Mouse (Mus musculus): ENCODE data around the gene Cfap97d2. TPM values are rescaled to one million over a fixed set of nuclear protein-coding genes. Genes with fewer than 3 reads are reported as not detected.

Cfap97d2 gene
- total and polyA plus RNA-seq, 3 experiments: 0.38 TPM; not detected in 2

- Histone ChIP-seq H3K4me3 (ENCODE audit: low read depth, low read length) (no peak overlapping the region), H3K9me3 (replicated peaks) (no peaks in the 10 kb centered on the region), H3K27me3 (ENCODE audit: insufficient read depth, low read length) (peaks cover 12% of the 10 kb centered on the region; the same call in 1 of the 2 replicates), H3K36me3 (replicated peaks) (no peaks in the 10 kb centered on the region), H3K4me1 (ENCODE audit: insufficient read depth, low read depth, low read length) (no peaks in the 10 kb centered on the region)
- DNase-seq (ENCODE audit: low spot score) (no peak), ATAC-seq (ENCODE audit: extremely low read depth, insufficient number of reproducible peaks, low FRiP score, poor library complexity, severe bottlenecking) (no peak)
- TF ChIP-seq GATA1 (IDR thresholded peaks at IDR 0.05; ENCODE audit: borderline replicate concordance, low read length) (no peak), CTCF (IDR thresholded peaks at IDR 0.05; ENCODE audit: low read depth, low read length) (no peak), GATA2 (IDR thresholded peaks at IDR 0.05; ENCODE audit: borderline replicate concordance, low read depth, low read length) (no peak), POLR2AphosphoS5 (IDR thresholded peaks at IDR 0.05; ENCODE audit: insufficient replicate concordance, low read depth, low read length) (no peak), TAL1 (conservative IDR thresholded peaks at IDR 0.05; ENCODE audit: low read depth, low read length) (no peak)
Measured at GRCm38 (mm10) chr8:13698281-13698680, 7.4 kb upstream of the Cfap97d2 start.

- ATAC-seq (ENCODE audit: extremely low read depth, insufficient number of reproducible peaks, low FRiP score, poor library complexity, severe bottlenecking) (no peak), DNase-seq (ENCODE audit: low spot score) (no peak)
- H3K9me3 ChIP-seq (replicated peaks): no peaks in the 10 kb centered on the region
- no peak for TF ChIP-seq POLR2AphosphoS5 (IDR thresholded peaks at IDR 0.05; ENCODE audit: insufficient replicate concordance, low read depth, low read length)
- H3K36me3 ChIP-seq (replicated peaks): no peaks in the 10 kb centered on the region
- H3K27me3 ChIP-seq (ENCODE audit: insufficient read depth, low read length): peaks cover 17% of the 10 kb centered on the region; the same call in 1 of the 2 replicates
- H3K4me1 ChIP-seq (ENCODE audit: insufficient read depth, low read depth, low read length): no peaks in the 10 kb centered on the region
- no peak overlapping the region for H3K4me3 ChIP-seq (ENCODE audit: low read depth, low read length)
Measured at GRCm38 (mm10) chr8:13699323-13699949, 6.3 kb upstream of the Cfap97d2 start.

- DNase-seq (ENCODE audit: low spot score) (no peak), ATAC-seq (ENCODE audit: extremely low read depth, insufficient number of reproducible peaks, low FRiP score, poor library complexity, severe bottlenecking) (no peak)
- H3K4me3 ChIP-seq (ENCODE audit: low read depth, low read length): no peak overlapping the region
Measured at GRCm38 (mm10) chr8:13702755-13703154, 2.9 kb upstream of the Cfap97d2 start.

GRCm38 (mm10) chr8:13703756-13704155, 1.9 kb upstream of the Cfap97d2 start:
- no peaks in the 10 kb centered on the region for H3K36me3 ChIP-seq (replicated peaks)
- DNase-seq (ENCODE audit: low spot score): no peak
- H3K9me3 ChIP-seq (replicated peaks): no peaks in the 10 kb centered on the region
- TF ChIP-seq GATA1 (IDR thresholded peaks at IDR 0.05; ENCODE audit: borderline replicate concordance, low read length) (no peak), POLR2AphosphoS5 (IDR thresholded peaks at IDR 0.05; ENCODE audit: insufficient replicate concordance, low read depth, low read length) (no peak), GATA2 (IDR thresholded peaks at IDR 0.05; ENCODE audit: borderline replicate concordance, low read depth, low read length) (no peak), TAL1 (conservative IDR thresholded peaks at IDR 0.05; ENCODE audit: low read depth, low read length) (no peak), CTCF (IDR thresholded peaks at IDR 0.05; ENCODE audit: low read depth, low read length) (no peak)
- no peak for ATAC-seq (ENCODE audit: extremely low read depth, insufficient number of reproducible peaks, low FRiP score, poor library complexity, severe bottlenecking)
- H3K4me3 ChIP-seq (ENCODE audit: low read depth, low read length): no peak overlapping the region
- H3K27me3 ChIP-seq (ENCODE audit: insufficient read depth, low read length): peaks cover 12% of the 10 kb centered on the region
- no peaks in the 10 kb centered on the region for H3K4me1 ChIP-seq (ENCODE audit: insufficient read depth, low read depth, low read length)

More at GRCm38 (mm10) chr8:13702755-13703154, 2.9 kb upstream of the Cfap97d2 start:
- no peaks in the 10 kb centered on the region for H3K9me3 ChIP-seq (replicated peaks)
- H3K27me3 ChIP-seq (ENCODE audit: insufficient read depth, low read length): peaks cover 12% of the 10 kb centered on the region
- no peaks in the 10 kb centered on the region for H3K4me1 ChIP-seq (ENCODE audit: insufficient read depth, low read depth, low read length)
- no peaks in the 10 kb centered on the region for H3K36me3 ChIP-seq (replicated peaks)
- TF ChIP-seq POLR2AphosphoS5 (IDR thresholded peaks at IDR 0.05; ENCODE audit: insufficient replicate concordance, low read depth, low read length) (no peak), CTCF (IDR thresholded peaks at IDR 0.05; ENCODE audit: low read depth, low read length) (no peak), GATA2 (IDR thresholded peaks at IDR 0.05; ENCODE audit: borderline replicate concordance, low read depth, low read length) (no peak), TAL1 (conservative IDR thresholded peaks at IDR 0.05; ENCODE audit: low read depth, low read length) (no peak), GATA1 (IDR thresholded peaks at IDR 0.05; ENCODE audit: borderline replicate concordance, low read length) (no peak)

- no peak for DNase-seq (ENCODE audit: low spot score)
- Histone ChIP-seq H3K4me3 (ENCODE audit: low read depth, low read length) (no peak overlapping the region), H3K36me3 (replicated peaks) (no peaks in the 10 kb centered on the region), H3K4me1 (ENCODE audit: insufficient read depth, low read depth, low read length) (no peaks in the 10 kb centered on the region), H3K27me3 (ENCODE audit: insufficient read depth, low read length) (peaks cover 12% of the 10 kb centered on the region), H3K9me3 (replicated peaks) (no peaks in the 10 kb centered on the region)
- no peak for TF ChIP-seq GATA2 (IDR thresholded peaks at IDR 0.05; ENCODE audit: borderline replicate concordance, low read depth, low read length)
- TF ChIP-seq CTCF (IDR thresholded peaks at IDR 0.05; ENCODE audit: low read depth, low read length): no peak
- TF ChIP-seq POLR2AphosphoS5 (IDR thresholded peaks at IDR 0.05; ENCODE audit: insufficient replicate concordance, low read depth, low read length): no peak
- TF ChIP-seq GATA1 (IDR thresholded peaks at IDR 0.05; ENCODE audit: borderline replicate concordance, low read length): no peak
- TF ChIP-seq TAL1 (conservative IDR thresholded peaks at IDR 0.05; ENCODE audit: low read depth, low read length): no peak
- no peak for ATAC-seq (ENCODE audit: extremely low read depth, insufficient number of reproducible peaks, low FRiP score, poor library complexity, severe bottlenecking)
Measured at GRCm38 (mm10) chr8:13704301-13704700, 1.4 kb upstream of the Cfap97d2 start.

- Histone ChIP-seq H3K9me3 (replicated peaks) (no peaks in the 10 kb centered on the region), H3K4me1 (ENCODE audit: insufficient read depth, low read depth, low read length) (no peaks in the 10 kb centered on the region), H3K27me3 (ENCODE audit: insufficient read depth, low read length) (peaks cover 12% of the 10 kb centered on the region), H3K4me3 (ENCODE audit: low read depth, low read length) (no peak overlapping the region), H3K36me3 (replicated peaks) (no peaks in the 10 kb centered on the region)
- no peak for DNase-seq (ENCODE audit: low spot score)
- no peak for ATAC-seq (ENCODE audit: extremely low read depth, insufficient number of reproducible peaks, low FRiP score, poor library complexity, severe bottlenecking)
- no peak for TF ChIP-seq GATA1 (IDR thresholded peaks at IDR 0.05; ENCODE audit: borderline replicate concordance, low read length)
- TF ChIP-seq POLR2AphosphoS5 (IDR thresholded peaks at IDR 0.05; ENCODE audit: insufficient replicate concordance, low read depth, low read length): no peak
- TF ChIP-seq TAL1 (conservative IDR thresholded peaks at IDR 0.05; ENCODE audit: low read depth, low read length): no peak
- no peak for TF ChIP-seq CTCF (IDR thresholded peaks at IDR 0.05; ENCODE audit: low read depth, low read length)
- no peak for TF ChIP-seq GATA2 (IDR thresholded peaks at IDR 0.05; ENCODE audit: borderline replicate concordance, low read depth, low read length)
Measured at GRCm38 (mm10) chr8:13706918-13707317, 1.2 kb downstream of the Cfap97d2 start.

Measured in G1E (cell line).